Mouse (Mus musculus) gastrocnemius, postnatal 25 days (tissue): ENCODE results near the gene Gpr68. TPM values are rescaled to one million over a fixed set of nuclear protein-coding genes. Genes with fewer than 3 reads are reported as not detected.
A peak's percentile ranks its signal among the peaks of the same experiment; 100 is the strongest.

Source experiments
- DNase-seq: peaks from one replicate; pipeline ENCODE4 v3.0.0; 2022
- long read RNA-seq, 2 experiments: library from polyadenylated mRNA; stranded (forward); transcript quantifications; one replicate each; pipeline ENCODE4 v2.0.0; 2021
- total RNA-seq, 2 experiments: library from RNA; stranded (reverse); gene quantifications; 1 replicate in 1 of 2; 2 replicates in 1 of 2; pipeline ENCODE4 v1.2.3; 2021

Gene Gpr68
- under 1 TPM in 1 of 2 experiments, not detected in 1; 0.21 TPM for total RNA-seq
- long read RNA-seq, experiment 1, result 0 reads
- long read RNA-seq, experiment 2, partial matches to known transcripts, result 1 of 1 reads
- long read RNA-seq, experiment 2, other reads (novel, unspliced or antisense), result 0 of 1 reads

GRCm38 (mm10) chr12:100907598-100908297, at the start of gene Gpr68:
TSS of gene Gpr68 (minus strand) at chr12:100908198.
- DNase-seq, result no peak

- DNase-seq, result no peak
Observed at GRCm38 (mm10) chr12:100957257-100957656, 49.3 kb upstream of the Gpr68 start.

GRCm38 (mm10) chr12:100956825-100957224, 48.8 kb upstream of the Gpr68 start:
- DNase-seq, result no peak

- DNase-seq, result no peak
Observed at GRCm38 (mm10) chr12:100956028-100956427, 48.0 kb upstream of the Gpr68 start.

- DNase-seq, result no peak
Observed at GRCm38 (mm10) chr12:100953926-100954325, 45.9 kb upstream of the Gpr68 start.

- DNase-seq, result peak; percentile 57
Observed at GRCm38 (mm10) chr12:100952193-100952931, 44.4 kb upstream of the Gpr68 start.

GRCm38 (mm10) chr12:100949146-100949545, 41.1 kb upstream of the Gpr68 start:
- DNase-seq, result no peak

GRCm38 (mm10) chr12:100948021-100948420, 40.0 kb upstream of the Gpr68 start:
- DNase-seq, result no peak

GRCm38 (mm10) chr12:100945948-100946347, 38.0 kb upstream of the Gpr68 start:
- no peak for DNase-seq

GRCm38 (mm10) chr12:100945501-100945900, 37.5 kb upstream of the Gpr68 start:
- DNase-seq, result no peak

- peak; percentile 58 for DNase-seq
Observed at GRCm38 (mm10) chr12:100944921-100945336, 36.9 kb upstream of the Gpr68 start.

GRCm38 (mm10) chr12:100943146-100943545, 35.1 kb upstream of the Gpr68 start:
- no peak for DNase-seq

- no peak for DNase-seq
Observed at GRCm38 (mm10) chr12:100941361-100941760, 33.4 kb upstream of the Gpr68 start.

GRCm38 (mm10) chr12:100937441-100938360, 29.7 kb upstream of the Gpr68 start:
- DNase-seq, result peak; percentile 39

GRCm38 (mm10) chr12:100936737-100937136, 28.7 kb upstream of the Gpr68 start:
- no peak for DNase-seq

- peak; percentile 43 for DNase-seq
Observed at GRCm38 (mm10) chr12:100936116-100936515, 28.1 kb upstream of the Gpr68 start.

- DNase-seq, result no peak
Observed at GRCm38 (mm10) chr12:100934796-100935195, 26.8 kb upstream of the Gpr68 start.

GRCm38 (mm10) chr12:100931653-100932052, 23.7 kb upstream of the Gpr68 start:
- DNase-seq, result no peak

GRCm38 (mm10) chr12:100928286-100928685, 20.3 kb upstream of the Gpr68 start:
- no peak for DNase-seq

GRCm38 (mm10) chr12:100925644-100926619, 17.9 kb upstream of the Gpr68 start:
- DNase-seq, result no peak
